Comparison of ENCODE assay signal across 32 mouse cellular contexts in genomic region chr12:5723113-5723512, GRCm38 (mm10).
"Had no signal": no experiment of that assay in that cellular context is flagged by ENCODE, and none has a peak within 500 bp of the region (broad histone marks: within the 10 kb centered on the region; RNA-seq: fewer than 3 reads in every experiment).

No protein-coding gene starts in this region.

- H3K9ac ChIP-seq: limb, embryonic 12.5 days; limb, embryonic 13.5 days; limb, embryonic 15.5 days; liver, embryonic 12.5 days; liver, embryonic 13.5 days; liver, embryonic 14.5 days; liver, embryonic 15.5 days; liver, postnatal 0 days; lung, embryonic 14.5 days; lung, embryonic 15.5 days; midbrain, embryonic 12.5 days; midbrain, embryonic 13.5 days; midbrain, embryonic 15.5 days had no signal

- DNase-seq: left cerebral cortex, postnatal 4 days; liver; liver, embryonic 13.5 days; liver, postnatal 0 days; lung, adult 18-20 months; lung, adult 2 months; lung, embryonic 14.5 days; lung, postnatal 10 days; lung, postnatal 14 days; lung, postnatal 36 days; lung, postnatal 4 days; midbrain, embryonic 14.5 days had no signal

- H3K27ac ChIP-seq: left cerebral cortex, adult 2 months; limb, embryonic 10.5 days; limb, embryonic 12.5 days; limb, embryonic 13.5 days; limb, embryonic 15.5 days; liver, embryonic 12.5 days; liver, embryonic 13.5 days; liver, embryonic 14.5 days; liver, embryonic 15.5 days; lung, embryonic 15.5 days; macrophage; midbrain, embryonic 10.5 days; midbrain, embryonic 12.5 days; midbrain, embryonic 13.5 days; midbrain, embryonic 15.5 days had no signal

- ATAC-seq: liver, embryonic 12.5 days; liver, postnatal 0 days; lung, postnatal 0 days; midbrain, embryonic 13.5 days; midbrain, embryonic 15.5 days; midbrain, embryonic 16.5 days had no signal

- H3K4me2 ChIP-seq: limb, embryonic 12.5 days; limb, embryonic 13.5 days; limb, embryonic 15.5 days; liver, embryonic 11.5 days; liver, embryonic 12.5 days; liver, embryonic 13.5 days; liver, embryonic 15.5 days; lung, embryonic 14.5 days; lung, embryonic 15.5 days; midbrain, embryonic 11.5 days; midbrain, embryonic 12.5 days; midbrain, embryonic 13.5 days; midbrain, embryonic 15.5 days had no signal

- H3K4me1 ChIP-seq: limb, embryonic 10.5 days; limb, embryonic 12.5 days; limb, embryonic 13.5 days; limb, embryonic 15.5 days; liver, embryonic 12.5 days; liver, embryonic 13.5 days; liver, embryonic 15.5 days; lung, embryonic 15.5 days; megakaryocyte, embryonic 14.5 days; midbrain, embryonic 10.5 days; midbrain, embryonic 12.5 days; midbrain, embryonic 13.5 days; midbrain, embryonic 15.5 days had no signal

- H3K9me3 ChIP-seq: limb, embryonic 10.5 days; limb, embryonic 12.5 days; limb, embryonic 13.5 days; limb, embryonic 15.5 days; liver, embryonic 12.5 days; liver, embryonic 13.5 days; liver, embryonic 15.5 days; lung, embryonic 15.5 days; midbrain, embryonic 10.5 days; midbrain, embryonic 12.5 days; midbrain, embryonic 13.5 days; midbrain, embryonic 15.5 days had no signal

- H3K36me3 ChIP-seq: limb, embryonic 10.5 days; limb, embryonic 12.5 days; limb, embryonic 13.5 days; limb, embryonic 15.5 days; liver, embryonic 12.5 days; liver, embryonic 13.5 days; liver, embryonic 15.5 days; lung, embryonic 15.5 days; midbrain, embryonic 10.5 days; midbrain, embryonic 12.5 days; midbrain, embryonic 13.5 days; midbrain, embryonic 15.5 days had no signal

- H3K27me3 ChIP-seq: limb, embryonic 12.5 days; limb, embryonic 13.5 days; limb, embryonic 15.5 days; liver, embryonic 12.5 days; liver, embryonic 13.5 days; liver, embryonic 15.5 days; lung, embryonic 15.5 days; megakaryocyte, embryonic 14.5 days; midbrain, embryonic 12.5 days; midbrain, embryonic 13.5 days; midbrain, embryonic 15.5 days had no signal

- H3K4me3 ChIP-seq: left cerebral cortex, adult 2 months; limb, embryonic 10.5 days; limb, embryonic 12.5 days; limb, embryonic 13.5 days; limb, embryonic 15.5 days; liver, embryonic 12.5 days; liver, embryonic 13.5 days; liver, embryonic 15.5 days; lung, embryonic 15.5 days; megakaryocyte, embryonic 14.5 days; midbrain, embryonic 10.5 days; midbrain, embryonic 12.5 days; midbrain, embryonic 13.5 days; midbrain, embryonic 15.5 days; myocyte had no signal
